Mouse (Mus musculus) kidney, adult 2 months (tissue): ENCODE measurements around the gene Fry. TPM values are rescaled to one million over a fixed set of nuclear protein-coding genes. Genes with fewer than 3 reads are reported as not detected.

Experiments
- DNase-seq: peaks from one replicate; pipeline ENCODE4 v3.0.0; 2021
- H3K27ac ChIP-seq: fragments of 200-500 bp; 2 replicates; pipeline ENCODE4 v1.5.1; 2012; ENCODE audit warnings: low read depth, low read length, control low read depth, inconsistent platforms; ENCODE audit not compliant: insufficient read depth
- H3K27me3 ChIP-seq: fragments of 200-500 bp; replicated peaks from 2 replicates; pipeline ENCODE4 v1.6.1; 2012; ENCODE audit warnings: mild to moderate bottlenecking, moderate library complexity, low read length, inconsistent platforms; ENCODE audit not compliant: control insufficient read depth, insufficient read depth
- H3K36me3 ChIP-seq: fragments of 200-500 bp; 2 replicates; pipeline ENCODE4 v1.6.1; 2012; ENCODE audit warnings: mild to moderate bottlenecking, moderate library complexity, low read length, inconsistent platforms; ENCODE audit not compliant: control insufficient read depth, insufficient read depth
- H3K4me1 ChIP-seq: fragments of 200-500 bp; 2 replicates; pipeline ENCODE4 v1.6.1; 2011; ENCODE audit warnings: low read length; ENCODE audit not compliant: control insufficient read depth, insufficient read depth
- H3K4me3 ChIP-seq: fragments of 200-500 bp; 2 replicates; pipeline ENCODE4 v1.5.1; 2011; ENCODE audit warnings: mild to moderate bottlenecking, low read depth, low read length, control low read depth; ENCODE audit not compliant: insufficient read depth
- CTCF ChIP-seq: fragments of 200-500 bp; conservative IDR thresholded peaks from 2 replicates; pipeline ENCODE4 v1.5.1; 2011; ENCODE audit warnings: low read depth, mild to moderate bottlenecking, control low read depth, low read length, moderate library complexity, mixed read lengths; ENCODE audit not compliant: insufficient read depth, insufficient read length
- POLR2A ChIP-seq: fragments of 200-500 bp; IDR thresholded peaks from one replicate; pipeline ENCODE4 v1.6.1; 2011; ENCODE audit warnings: low read depth, low read length, control low read depth
- WGBS: fragments of 180-500 bp; shearing (Covaris S2); methylation state at CpG from one replicate; pipeline ENCODE4 v1.1.7; 2018; 5-methylcytosine and 5-hydroxymethylcytosine counted together
- polyA plus RNA-seq: library from polyadenylated mRNA; depleted of rRNA; stranded (reverse); fragments of >200 nt; gene quantifications from 2 replicates; pipeline ENCODE4 v1.2.3, GENCODE M21; 2012

Gene Fry
- polyA plus RNA-seq, 1 experiment, result 12.9 TPM

GRCm38 (mm10) chr5:150451281-150452003, 333.0 kb downstream of the Fry start:
- DNase-seq, result no peak
- Histone ChIP-seq H3K4me3 (no peak overlapping the region), H3K27ac (no peak overlapping the region), H3K4me1 (no peaks in the 10 kb centered on the region), H3K27me3 (no peaks in the 10 kb centered on the region), H3K36me3 (no peaks in the 10 kb centered on the region)
- TF ChIP-seq CTCF (no peak), POLR2A (no peak)
- WGBS, result 87% methylated on average over 9 of the region's 9 CpGs

- no peaks in the 10 kb centered on the region for H3K4me1 ChIP-seq
- no peaks in the 10 kb centered on the region for H3K36me3 ChIP-seq
- WGBS, result 82% methylated on average over 1 of the region's 1 CpGs
- TF ChIP-seq POLR2A (no peak), CTCF (no peak)
- H3K27ac ChIP-seq, result no peak overlapping the region
- H3K27me3 ChIP-seq, result no peaks in the 10 kb centered on the region
- DNase-seq, result no peak
- no peak overlapping the region for H3K4me3 ChIP-seq
Observed at GRCm38 (mm10) chr5:150452004-150452626, 333.7 kb downstream of the Fry start.

GRCm38 (mm10) chr5:150452671-150453070, 334.2 kb downstream of the Fry start:
- peak; percentile 10 for DNase-seq
- Histone ChIP-seq H3K27me3 (no peaks in the 10 kb centered on the region), H3K36me3 (no peaks in the 10 kb centered on the region), H3K4me1 (no peaks in the 10 kb centered on the region), H3K4me3 (no peak overlapping the region), H3K27ac (0 out of 2 replicates have a peak overlapping the region, but pooled peaks have one; percentile 48)
- TF ChIP-seq POLR2A (no peak), CTCF (no peak)

- no peak overlapping the region for H3K4me3 ChIP-seq
- no peaks in the 10 kb centered on the region for H3K4me1 ChIP-seq
- H3K27me3 ChIP-seq, result no peaks in the 10 kb centered on the region
- WGBS, result 83% methylated on average over 4 of the region's 4 CpGs
- TF ChIP-seq POLR2A (no peak), CTCF (no peak)
- DNase-seq, result no peak
- H3K36me3 ChIP-seq, result no peaks in the 10 kb centered on the region
- H3K27ac ChIP-seq, result no peak overlapping the region
Observed at GRCm38 (mm10) chr5:150453490-150453889, 335.0 kb downstream of the Fry start.

GRCm38 (mm10) chr5:150457165-150457903, 338.9 kb downstream of the Fry start:
- H3K27ac ChIP-seq, result peak overlapping the region; percentile 85
- 62% methylated on average over 17 of the region's 17 CpGs for WGBS
- no peaks in the 10 kb centered on the region for H3K4me1 ChIP-seq
- H3K36me3 ChIP-seq, result no peaks in the 10 kb centered on the region
- H3K27me3 ChIP-seq, result no peaks in the 10 kb centered on the region
- peak overlapping the region; percentile 35 for H3K4me3 ChIP-seq
- no peak for TF ChIP-seq POLR2A
- DNase-seq, result peak; percentile 71

- DNase-seq, result peak; percentile 15
- Histone ChIP-seq H3K27me3 (no peaks in the 10 kb centered on the region), H3K4me1 (no peaks in the 10 kb centered on the region), H3K36me3 (no peaks in the 10 kb centered on the region), H3K27ac (peak overlapping the region; percentile 85), H3K4me3 (peak overlapping the region; percentile 44)
- TF ChIP-seq CTCF, result no peak
- no peak for TF ChIP-seq POLR2A
- WGBS, result 43% methylated on average over 17 of the region's 17 CpGs
Observed at GRCm38 (mm10) chr5:150457904-150458739, 339.7 kb downstream of the Fry start.
